Mouse (Mus musculus) kidney, embryonic 16.5 days (tissue): Measurements from ENCODE around the gene Tinagl1. TPM values are rescaled to one million over a fixed set of nuclear protein-coding genes. Genes with fewer than 3 reads are reported as not detected.
A peak's percentile ranks its signal among the peaks of the same experiment; 100 is the strongest.

Source experiments
- ATAC-seq: fragments of 200-750 bp; cut with Nextera tagmentation; 2 replicates; pipeline ENCODE4 v1.8.0; 2017; ENCODE audit warnings: moderate TSS enrichment; ENCODE audit not compliant: low FRiP score, low TSS enrichment
- H3K27ac ChIP-seq: fragments of 300-500 bp; sonication (generic); 2 replicates; pipeline ENCODE4 v1.5.1; 2014; ENCODE audit warnings: low read length
- H3K27me3 ChIP-seq: fragments of 300-500 bp; sonication (generic); 2 replicates; pipeline ENCODE4 v1.6.1; 2014; ENCODE audit warnings: low read length, control low read depth, mixed read lengths; ENCODE audit not compliant: insufficient read depth
- H3K36me3 ChIP-seq: fragments of 300-500 bp; sonication (generic); 2 replicates; pipeline ENCODE4 v1.6.1; 2014; ENCODE audit warnings: low read length, control low read depth, mixed read lengths; ENCODE audit not compliant: insufficient read depth
- H3K4me1 ChIP-seq: fragments of 300-500 bp; sonication (generic); 2 replicates; pipeline ENCODE4 v1.6.1; 2014; ENCODE audit warnings: low read length, control low read depth, mixed read lengths; ENCODE audit not compliant: insufficient read depth
- H3K4me2 ChIP-seq: fragments of 300-500 bp; sonication (generic); replicated peaks from 2 replicates; pipeline ENCODE4 v1.6.1; 2014; ENCODE audit warnings: low read depth, low read length
- H3K4me3 ChIP-seq: fragments of 300-500 bp; sonication (generic); 2 replicates; pipeline ENCODE4 v1.5.1; 2014; ENCODE audit warnings: mild to moderate bottlenecking, low read length
- H3K9ac ChIP-seq: fragments of 300-500 bp; sonication (generic); replicated peaks from 2 replicates; pipeline ENCODE4 v1.6.1; 2014; ENCODE audit warnings: low read length
- H3K9me3 ChIP-seq: fragments of 300-500 bp; sonication (generic); 2 replicates; pipeline ENCODE4 v1.6.1; 2016; ENCODE audit warnings: low read length, control low read depth
- WGBS: fragments of 180-500 bp; shearing (Covaris S2); extraction: QIAGEN DNeasy Blood & Tissue Kit; methylation state at CpG from one replicate; pipeline ENCODE4 v1.1.7; 2014; 5-methylcytosine and 5-hydroxymethylcytosine counted together
- polyA plus RNA-seq: library from polyadenylated mRNA; unstranded; fragments of >200 nt; fragmentation: Nextera tagmentation; extraction: Ambion mirVana; gene quantifications from 2 replicates; pipeline ENCODE4 v1.2.1, GENCODE M21; 2015

Tinagl1 gene
- polyA plus RNA-seq, 1 experiment from 2014 or later = 93.4 TPM

DNA sequence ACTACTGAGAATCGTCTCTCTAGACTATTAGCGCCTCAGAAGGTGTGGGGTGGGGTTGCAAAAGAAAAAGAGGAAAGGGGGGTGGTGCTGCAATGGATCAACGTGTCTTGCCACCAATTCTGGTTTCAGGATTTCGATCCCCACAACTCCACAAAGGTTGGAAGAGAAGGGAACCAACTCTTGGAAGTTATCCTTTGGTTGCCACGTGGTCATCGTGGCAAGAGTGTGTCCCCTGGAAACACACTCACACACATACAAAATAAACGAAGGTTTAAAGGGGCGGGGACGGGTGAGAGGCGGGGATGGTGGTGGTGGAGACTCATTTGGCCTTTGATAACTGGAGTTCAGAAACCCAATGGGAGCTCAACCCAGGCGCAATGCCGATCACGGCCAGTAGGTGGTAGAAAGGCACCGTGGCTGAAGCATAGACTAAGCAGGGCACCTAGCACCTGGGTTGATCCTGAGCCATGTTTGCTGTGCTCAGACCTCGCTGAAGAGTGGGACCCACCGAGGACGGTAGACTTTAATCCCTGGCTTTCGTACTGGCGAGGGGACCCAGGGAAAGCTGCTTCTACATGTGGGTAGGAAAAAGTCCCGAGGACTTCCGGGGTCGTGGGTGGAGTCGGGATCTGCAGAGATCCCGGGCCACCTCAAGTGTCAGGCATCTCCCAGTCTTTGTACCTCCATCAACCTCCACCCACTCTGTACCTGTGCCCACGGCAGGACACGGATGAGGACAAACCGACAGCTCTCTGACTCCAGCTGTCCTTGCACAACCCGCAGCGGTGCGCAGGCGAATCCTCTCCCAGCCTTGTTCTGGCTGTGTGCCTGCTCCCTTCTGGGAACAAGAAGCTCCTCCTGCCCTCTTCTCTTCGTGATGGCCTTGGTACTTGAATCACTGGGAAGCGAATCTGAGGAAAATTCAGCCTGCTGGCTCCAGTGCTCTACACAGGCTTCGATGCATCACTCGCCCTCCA is 24.1 kb upstream of the Tinagl1 start:
- WGBS = 16% methylated on average over 35 of the region's 35 CpGs
- Histone ChIP-seq H3K36me3 (no peaks in the 10 kb centered on the region), H3K4me2 (peak overlapping the region; percentile 53), H3K4me1 (0 out of 2 replicates have a peak, but pooled peaks cover 4% of the 10 kb centered on the region), H3K9me3 (0 out of 2 replicates have a peak, but pooled peaks cover 4% of the 10 kb centered on the region), H3K9ac (peak overlapping the region; percentile 12), H3K4me3 (peak overlapping the region; percentile 26), H3K27me3 (peaks cover 8% of the 10 kb centered on the region), H3K27ac (no peak overlapping the region)
- ATAC-seq = peak; percentile 85

GRCm38 (mm10) chr4:130196542-130196941 is 21.6 kb upstream of the Tinagl1 start:
- Histone ChIP-seq H3K4me3 (no peak overlapping the region), H3K9ac (no peak overlapping the region), H3K9me3 (0 out of 2 replicates have a peak, but pooled peaks cover 4% of the 10 kb centered on the region), H3K4me2 (no peak overlapping the region), H3K27ac (no peak overlapping the region), H3K4me1 (0 out of 2 replicates have a peak, but pooled peaks cover 8% of the 10 kb centered on the region), H3K27me3 (peaks cover 8% of the 10 kb centered on the region), H3K36me3 (no peaks in the 10 kb centered on the region)
- 71% methylated on average over 7 of the region's 8 CpGs for WGBS
- no peak for ATAC-seq

- H3K9ac ChIP-seq = no peak overlapping the region
- H3K9me3 ChIP-seq = 0 out of 2 replicates have a peak, but pooled peaks cover 4% of the 10 kb centered on the region
Observed at GRCm38 (mm10) chr4:130195924-130196323, 21.0 kb upstream of the Tinagl1 start.

DNA sequence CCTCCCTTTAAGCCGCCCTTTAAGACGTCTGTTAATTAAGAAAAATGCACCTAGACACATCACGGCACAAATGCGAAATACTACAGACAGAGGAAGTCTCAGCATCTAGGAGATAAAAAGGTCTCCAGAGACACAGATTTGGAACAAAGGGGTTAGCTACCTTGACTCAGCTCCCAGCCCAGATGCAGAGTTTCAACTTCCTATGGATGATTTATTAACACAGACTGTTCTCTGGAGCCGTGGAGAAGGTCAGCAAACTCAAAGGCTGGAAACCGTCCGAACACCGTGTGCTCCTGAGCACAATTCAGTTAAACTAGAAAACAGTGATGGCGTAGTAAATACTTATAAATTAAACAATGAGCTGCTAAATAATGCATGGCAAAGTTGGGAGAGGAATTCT is 17.3 kb upstream of the Tinagl1 start:
- Histone ChIP-seq H3K4me1 (0 out of 2 replicates have a peak, but pooled peaks cover 4% of the 10 kb centered on the region), H3K9ac (no peak overlapping the region), H3K9me3 (0 out of 2 replicates have a peak, but pooled peaks cover 4% of the 10 kb centered on the region), H3K27ac (no peak overlapping the region), H3K4me2 (no peak overlapping the region), H3K4me3 (no peak overlapping the region), H3K36me3 (no peaks in the 10 kb centered on the region), H3K27me3 (no peaks in the 10 kb centered on the region; the same call in 1 of the 2 replicates)
- 14% methylated on average over 9 of the region's 9 CpGs for WGBS
- no peak for ATAC-seq

More at GRCm38 (mm10) chr4:130195924-130196323, 21.0 kb upstream of the Tinagl1 start:
- Histone ChIP-seq H3K4me1 (0 out of 2 replicates have a peak, but pooled peaks cover 8% of the 10 kb centered on the region), H3K27ac (no peak overlapping the region), H3K36me3 (no peaks in the 10 kb centered on the region), H3K27me3 (peaks cover 8% of the 10 kb centered on the region), H3K4me3 (no peak overlapping the region), H3K4me2 (no peak overlapping the region)
- 72% methylated on average over 13 of the region's 13 CpGs for WGBS
- ATAC-seq = no peak

- no peaks in the 10 kb centered on the region; the same call in 1 of the 2 replicates for H3K27me3 ChIP-seq
- no peaks in the 10 kb centered on the region for H3K36me3 ChIP-seq
- ATAC-seq = no peak
- no peak overlapping the region for H3K4me2 ChIP-seq
- no peaks in the 10 kb centered on the region for H3K9me3 ChIP-seq
- H3K9ac ChIP-seq = no peak overlapping the region
- H3K4me3 ChIP-seq = no peak overlapping the region
- 0 out of 2 replicates have a peak, but pooled peaks cover 4% of the 10 kb centered on the region for H3K4me1 ChIP-seq
- no peak overlapping the region for H3K27ac ChIP-seq
- 48% methylated on average over 7 of the region's 7 CpGs for WGBS
Observed at GRCm38 (mm10) chr4:130189606-130190005, 14.7 kb upstream of the Tinagl1 start.

DNA sequence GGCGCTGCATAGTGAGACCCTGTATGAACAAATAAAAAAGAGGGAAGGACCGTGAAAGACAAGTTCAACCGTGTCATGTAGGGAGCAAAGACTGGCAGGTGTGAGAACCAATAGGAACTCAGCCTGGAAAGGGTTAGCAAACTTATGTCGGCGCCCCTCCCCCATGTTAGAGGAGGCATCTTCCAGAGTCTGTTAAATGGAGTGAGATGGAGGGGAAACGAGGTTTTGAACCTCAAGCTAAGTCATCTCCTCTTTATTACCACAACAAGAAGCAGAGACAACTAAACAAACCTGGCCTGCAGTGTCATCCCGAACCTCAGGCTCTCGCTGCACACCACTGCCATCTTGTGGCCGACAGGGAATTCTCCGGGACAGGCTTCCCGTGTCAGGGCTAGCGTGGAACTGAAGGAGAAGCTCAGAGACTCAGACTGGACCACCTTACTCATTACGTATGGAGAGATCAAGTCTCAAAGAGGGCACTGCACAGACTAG is 13.9 kb upstream of the Tinagl1 start:
- WGBS = 2% methylated on average over 13 of the region's 13 CpGs
- H3K4me1 ChIP-seq = 0 out of 2 replicates have a peak, but pooled peaks cover 4% of the 10 kb centered on the region
- H3K27ac ChIP-seq = no peak overlapping the region
- peak; percentile 71 for ATAC-seq
- peak overlapping the region; percentile 40 for H3K4me2 ChIP-seq
- no peaks in the 10 kb centered on the region for H3K9me3 ChIP-seq
- no peak overlapping the region for H3K4me3 ChIP-seq
- H3K27me3 ChIP-seq = no peaks in the 10 kb centered on the region; the same call in 1 of the 2 replicates
- H3K9ac ChIP-seq = no peak overlapping the region
- H3K36me3 ChIP-seq = no peaks in the 10 kb centered on the region

DNA sequence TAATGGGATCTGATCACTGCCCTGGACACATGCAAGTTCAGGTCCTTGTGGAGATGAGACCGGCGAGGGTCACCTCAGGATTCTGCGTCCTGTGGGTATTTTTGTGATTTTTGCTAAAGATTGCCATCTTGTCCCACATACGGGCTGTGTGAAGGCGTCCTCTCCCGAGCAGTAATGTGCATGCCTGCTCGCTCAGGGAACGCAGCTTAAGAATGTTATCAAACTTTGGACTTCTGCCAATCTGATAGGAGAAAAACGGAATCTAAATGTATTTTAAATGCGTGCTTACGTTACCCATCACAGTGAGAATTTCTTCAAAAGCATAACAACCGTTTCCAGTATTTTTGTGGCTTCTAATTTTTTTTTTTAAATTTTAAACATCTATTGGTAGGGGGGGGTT is 12.0 kb upstream of the Tinagl1 start:
- Histone ChIP-seq H3K4me3 (no peak overlapping the region), H3K27me3 (no peaks in the 10 kb centered on the region; the same call in 1 of the 2 replicates), H3K4me1 (no peaks in the 10 kb centered on the region), H3K4me2 (no peak overlapping the region), H3K27ac (no peak overlapping the region), H3K36me3 (no peaks in the 10 kb centered on the region), H3K9me3 (no peaks in the 10 kb centered on the region), H3K9ac (no peak overlapping the region)
- 55% methylated on average over 12 of the region's 12 CpGs for WGBS
- no peak for ATAC-seq

DNA sequence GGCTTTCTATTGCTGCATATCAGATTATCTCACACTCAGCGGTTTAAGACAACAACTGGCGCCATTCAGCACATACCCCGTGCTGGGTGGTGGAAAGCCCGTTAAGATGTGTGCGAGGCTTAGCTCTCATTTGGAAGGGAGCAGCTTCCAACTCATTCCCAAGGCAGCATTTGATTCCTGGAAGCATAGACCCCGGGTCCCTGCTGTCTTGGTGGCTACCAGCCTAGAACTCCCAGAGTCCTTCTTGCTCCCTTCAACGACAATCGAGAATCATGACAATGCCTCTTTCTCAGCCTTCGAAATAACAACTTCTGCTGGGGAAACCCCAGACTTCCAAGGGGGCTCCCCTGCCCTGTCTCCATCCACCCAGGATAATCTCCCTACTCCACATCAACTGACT is 11.5 kb upstream of the Tinagl1 start:
- peaks cover 4% of the 10 kb centered on the region; the same call in 1 of the 2 replicates for H3K4me1 ChIP-seq
- no peak overlapping the region for H3K4me3 ChIP-seq
- H3K36me3 ChIP-seq = no peaks in the 10 kb centered on the region
- no peak for ATAC-seq
- no peak overlapping the region for H3K9ac ChIP-seq
- no peak overlapping the region for H3K4me2 ChIP-seq
- H3K9me3 ChIP-seq = no peaks in the 10 kb centered on the region
- no peak overlapping the region for H3K27ac ChIP-seq
- H3K27me3 ChIP-seq = no peaks in the 10 kb centered on the region; the same call in 1 of the 2 replicates
- WGBS = 78% methylated on average over 9 of the region's 9 CpGs

GRCm38 (mm10) chr4:130183879-130184278 is 9.0 kb upstream of the Tinagl1 start:
- Histone ChIP-seq H3K4me2 (no peak overlapping the region), H3K4me1 (peaks cover 9% of the 10 kb centered on the region), H3K36me3 (no peaks in the 10 kb centered on the region), H3K27ac (no peak overlapping the region), H3K9me3 (no peaks in the 10 kb centered on the region), H3K9ac (no peak overlapping the region), H3K27me3 (no peaks in the 10 kb centered on the region), H3K4me3 (no peak overlapping the region)
- 85% methylated on average over 5 of the region's 5 CpGs for WGBS
- ATAC-seq = no peak
